Mouse (Mus musculus): ENCODE results near the gene 9430007A20Rik.
"Not testable (repeated sequence)": the region's sequence is repeated elsewhere in the genome, so short reads cannot be mapped to it uniquely, and the experiment has no call there.

Gene 9430007A20Rik

GRCm38 (mm10) chr4:144519522-144519921, at the start of gene 9430007A20Rik:
Gene 9430007A20Rik (plus strand): TSS chr4:144519822.
- DNase-seq (ENCODE audit: extremely low spot score), result no peak

- no peak for DNase-seq (ENCODE audit: extremely low spot score)
These were observed 26.3 kb upstream of the 9430007A20Rik start for GRCm38 (mm10) chr4:144493331-144493730.

- DNase-seq (ENCODE audit: extremely low spot score), result no peak
These were observed 13.1 kb upstream of the 9430007A20Rik start for GRCm38 (mm10) chr4:144506518-144506917.

- DNase-seq (ENCODE audit: extremely low spot score), result no peak
These were observed 25.1 kb downstream of the 9430007A20Rik start for GRCm38 (mm10) chr4:144544689-144545088.

- DNase-seq (ENCODE audit: extremely low spot score), result not testable (repeated sequence)
These were observed 25.7 kb downstream of the 9430007A20Rik start for GRCm38 (mm10) chr4:144545339-144545738.

GRCm38 (mm10) chr4:144551156-144551555, 31.5 kb downstream of the 9430007A20Rik start:
- no peak for DNase-seq (ENCODE audit: extremely low spot score)

- DNase-seq (ENCODE audit: extremely low spot score), result no peak
These were observed 40.2 kb downstream of the 9430007A20Rik start for GRCm38 (mm10) chr4:144559792-144560191.

GRCm38 (mm10) chr4:144561205-144561604, 41.6 kb downstream of the 9430007A20Rik start:
- no peak for DNase-seq (ENCODE audit: extremely low spot score)

- no peak for DNase-seq (ENCODE audit: extremely low spot score)
These were observed 45.4 kb downstream of the 9430007A20Rik start, which contains the start of gene Gm13124 for GRCm38 (mm10) chr4:144565034-144565433. Gene Gm13124 (minus strand): TSS chr4:144565134.

- DNase-seq (ENCODE audit: extremely low spot score), result no peak
These were observed 48.1 kb downstream of the 9430007A20Rik start for GRCm38 (mm10) chr4:144567752-144568151.

Measured in embryo, embryonic 9.5 days (tissue).